Mouse (Mus musculus): ENCODE measurements around the gene Prdm2.

DNA sequence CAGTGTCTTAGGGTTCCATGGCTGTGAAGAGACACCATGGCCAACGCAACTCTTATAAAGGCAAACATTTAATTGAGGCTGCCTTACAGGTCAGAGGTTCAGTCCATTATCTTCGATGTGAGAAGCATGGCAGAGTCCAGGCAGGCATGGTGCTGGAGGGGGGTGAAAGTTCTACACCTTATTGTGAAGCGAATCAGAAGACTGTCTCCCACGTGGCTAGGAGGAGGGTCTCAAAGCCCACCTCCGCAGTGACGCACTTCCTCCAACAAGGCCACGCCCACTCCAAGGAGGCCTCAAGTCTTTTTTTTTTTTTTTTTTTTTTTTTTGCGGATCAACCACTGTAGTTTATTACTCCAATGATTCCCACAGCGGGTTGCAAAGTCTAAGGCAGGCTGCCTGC lies 28.5 kb upstream of the Prdm2 start:
- TF ChIP-seq POLR2A (IDR thresholded peaks at IDR 0.05; ENCODE audit: low read depth, low read length) = no peak
- TF ChIP-seq CTCF (IDR thresholded peaks at IDR 0.05; ENCODE audit: extremely low read depth, insufficient read depth, insufficient read length, insufficient replicate concordance) = no peak

All from spleen, adult 2 months (tissue).